Mouse (Mus musculus) adrenal gland, postnatal 4 days (tissue): Measurements from ENCODE around the gene Iqcc. TPM values are rescaled to one million over a fixed set of nuclear protein-coding genes. Genes with fewer than 3 reads are reported as not detected.
A peak's percentile ranks its signal among the peaks of the same experiment; 100 is the strongest.

Experiments used
- DNase-seq, 2 experiments: peaks; one replicate each; pipeline ENCODE4 v3.0.0; 2021 to 2022; ENCODE audit warnings: low spot score in 2 of 2, mixed read lengths in 2 of 2
- long read RNA-seq, 2 experiments: library from polyadenylated mRNA; stranded (forward); transcript quantifications; one replicate each; pipeline ENCODE4 v2.0.0; 2021
- total RNA-seq, 2 experiments: library from RNA; stranded (reverse); gene quantifications; 2 replicates each; pipeline ENCODE4 v1.2.3; 2021

The Iqcc gene
- 10 to 100 TPM; 26.6 to 31.2 TPM for total RNA-seq
- long read RNA-seq, experiment 1, transcript Iqcc-201 (5 exons, 2,639 nt): major isoform, 6 of 19 reads
- long read RNA-seq, experiment 1, transcript Iqcc-202 (3 exons, 491 nt): minor isoform, 5 of 19 reads
- long read RNA-seq, experiment 1, partial matches to known transcripts: 0 of 19 reads
- long read RNA-seq, experiment 1, other reads (novel, unspliced or antisense): 6 of 19 reads
- long read RNA-seq, experiment 2, transcript Iqcc-202 (3 exons, 491 nt): major isoform, 5 of 16 reads
- long read RNA-seq, experiment 2, partial matches to known transcripts: 2 of 16 reads
- long read RNA-seq, experiment 2, other reads (novel, unspliced or antisense): 6 of 16 reads

DNA sequence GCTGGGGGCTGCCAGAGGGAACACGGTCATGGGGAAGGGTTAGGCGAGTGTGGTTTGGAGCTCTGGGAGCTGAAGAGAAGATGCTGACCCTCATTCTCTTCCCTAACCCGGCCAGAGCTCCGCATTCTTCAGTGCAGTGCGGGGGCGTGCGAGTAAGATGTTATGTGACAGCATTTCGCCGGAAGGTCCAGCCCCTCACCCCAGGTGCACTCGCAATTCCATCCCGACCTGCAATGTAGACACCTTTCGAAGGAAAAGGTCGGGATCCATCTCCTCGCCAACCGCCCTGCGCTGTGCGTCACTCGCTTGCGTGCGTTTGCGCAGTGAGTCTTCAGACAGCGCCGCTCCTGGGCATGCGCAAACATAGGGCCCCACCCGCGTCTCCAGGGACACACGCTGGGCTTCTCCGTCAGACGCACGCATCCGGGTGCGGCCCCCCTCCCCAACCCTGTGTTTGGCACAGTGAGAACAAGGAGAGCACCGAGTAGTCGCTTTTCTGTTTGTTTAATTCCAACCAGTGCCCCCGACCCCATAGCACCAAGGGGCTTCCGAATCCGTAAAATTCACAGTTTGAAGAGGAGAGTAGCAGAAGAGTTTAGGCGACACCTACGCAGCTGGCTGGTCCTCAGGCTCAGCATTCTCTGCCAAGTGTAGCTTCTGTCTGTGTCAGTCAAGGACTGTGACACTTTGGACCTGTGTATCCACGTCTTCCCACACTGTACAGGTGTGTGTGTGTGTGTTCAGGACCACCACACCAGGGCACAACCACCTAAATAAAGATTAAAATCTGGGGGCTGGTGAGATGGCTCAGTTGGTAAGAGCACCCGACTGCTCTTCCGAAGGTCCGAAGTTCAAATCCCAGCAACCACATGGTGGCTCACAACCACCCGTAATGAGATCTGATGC is at the start of gene Iqcc:
Gene Iqcc (minus strand): TSS at position 314 of the 906 bp plus-strand sequence.
- peak; percentile 86 to 90 for DNase-seq

- DNase-seq: no peak
Measured at GRCm38 (mm10) chr4:129662255-129662813, 43.4 kb upstream of the Iqcc start.

DNA sequence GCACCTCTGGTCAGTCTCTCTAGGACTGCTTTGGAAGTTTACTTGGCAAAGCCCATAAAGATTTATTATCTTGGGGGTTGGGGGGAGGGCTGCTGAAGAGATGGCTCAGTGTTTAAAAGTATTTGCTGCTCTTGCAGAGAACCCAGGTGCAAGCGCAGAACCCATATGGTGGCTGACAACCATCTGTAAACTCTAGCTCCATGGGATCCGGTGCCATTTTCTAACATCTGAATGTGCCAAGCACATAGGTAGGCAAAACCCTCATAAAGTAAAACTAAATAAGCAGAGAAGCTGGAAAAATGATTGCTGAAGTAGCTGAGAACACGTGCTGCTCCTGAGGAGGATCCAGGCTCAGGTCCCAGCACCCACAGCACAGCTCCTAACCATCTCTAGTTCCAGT is 42.7 kb upstream of the Iqcc start:
- DNase-seq: no peak

- DNase-seq: no peak
Measured at GRCm38 (mm10) chr4:129654770-129655169, 35.9 kb upstream of the Iqcc start.

DNA sequence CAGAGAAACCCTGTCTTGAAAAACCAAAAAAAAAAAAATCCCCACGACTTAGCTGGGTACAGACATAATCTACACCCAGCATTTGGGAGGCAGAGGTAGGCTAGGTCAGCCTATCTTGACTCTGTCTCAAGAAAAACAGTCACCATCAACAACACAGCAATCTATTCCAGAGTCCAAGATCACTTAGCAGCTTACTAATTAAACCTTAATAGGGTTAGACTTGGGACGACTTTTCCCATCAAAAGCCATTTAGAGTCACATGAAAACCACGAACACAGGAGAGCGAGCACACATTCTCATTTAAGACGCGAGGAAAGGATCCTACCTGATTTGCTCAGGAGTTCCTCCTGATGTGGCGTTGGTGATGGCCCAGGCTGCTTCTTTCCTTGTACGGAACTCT is 31.5 kb upstream of the Iqcc start:
- DNase-seq: no peak

DNA sequence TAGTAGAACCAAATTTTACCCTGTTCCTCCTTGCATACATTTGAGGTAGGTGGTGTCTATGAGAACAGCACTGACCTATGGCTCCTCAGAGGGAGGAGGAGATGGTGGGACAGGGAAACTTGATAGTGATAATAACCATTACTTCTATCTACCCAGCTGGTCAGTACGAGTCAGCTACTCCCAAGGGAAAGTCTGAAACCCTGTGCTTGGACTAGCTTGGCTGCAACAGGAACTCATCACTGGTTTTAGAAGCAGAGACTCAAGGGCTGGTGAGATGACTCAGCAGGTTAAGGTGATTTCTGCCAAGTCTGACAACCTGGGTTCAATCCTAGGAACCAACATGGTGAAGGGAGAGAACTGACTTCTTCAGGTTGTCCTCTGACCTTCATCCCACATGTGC is 29.8 kb upstream of the Iqcc start:
- DNase-seq: no peak

- no peak for DNase-seq
Measured at GRCm38 (mm10) chr4:129645204-129645603, 26.3 kb upstream of the Iqcc start.

- DNase-seq: no peak
Measured at GRCm38 (mm10) chr4:129641756-129642155, 22.9 kb upstream of the Iqcc start.

DNA sequence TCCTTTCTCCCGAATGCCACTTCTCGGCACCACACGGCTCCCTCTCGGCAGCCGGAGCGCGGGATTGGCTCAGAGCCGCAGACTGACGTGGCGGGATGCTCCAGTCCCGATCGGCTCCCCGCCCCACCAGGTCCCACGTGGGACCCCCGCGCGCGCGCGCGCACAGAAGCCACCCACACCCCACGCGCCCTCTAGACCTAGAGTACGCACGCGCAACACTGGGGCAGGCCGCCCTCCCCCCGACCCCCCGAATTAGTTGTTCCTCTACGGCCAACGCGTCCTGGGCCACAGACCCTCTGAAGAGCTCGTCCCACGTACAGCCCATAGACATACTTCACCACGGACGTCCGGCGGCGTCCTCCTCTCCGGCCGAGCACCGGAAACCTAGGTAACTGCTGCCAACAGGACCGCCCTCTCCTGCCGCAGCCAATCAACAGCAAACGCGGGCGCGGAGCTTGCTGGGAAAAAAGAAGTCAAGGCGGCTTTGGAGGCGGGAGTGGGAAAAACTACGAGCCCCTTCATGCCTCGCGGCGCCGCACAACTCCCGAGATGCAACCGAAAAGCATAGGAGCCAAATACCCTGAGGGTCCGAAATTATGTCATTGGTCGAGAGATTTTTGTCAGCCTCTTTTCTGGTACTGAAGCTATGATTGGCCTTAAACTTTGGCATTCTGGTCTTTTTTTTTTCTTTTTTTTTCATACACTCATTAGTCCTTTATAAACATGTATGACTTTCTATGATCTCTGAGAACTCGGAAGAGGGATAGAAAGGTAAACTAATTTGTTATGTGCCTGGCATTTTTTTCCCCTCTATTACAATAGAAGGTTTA is 22.0 kb upstream of the Iqcc start, which contains the start of gene Txlna:
Gene Txlna (minus strand): TSS at position 428 of the 830 bp plus-strand sequence.
- peak; percentile 85 to 96 for DNase-seq

DNA sequence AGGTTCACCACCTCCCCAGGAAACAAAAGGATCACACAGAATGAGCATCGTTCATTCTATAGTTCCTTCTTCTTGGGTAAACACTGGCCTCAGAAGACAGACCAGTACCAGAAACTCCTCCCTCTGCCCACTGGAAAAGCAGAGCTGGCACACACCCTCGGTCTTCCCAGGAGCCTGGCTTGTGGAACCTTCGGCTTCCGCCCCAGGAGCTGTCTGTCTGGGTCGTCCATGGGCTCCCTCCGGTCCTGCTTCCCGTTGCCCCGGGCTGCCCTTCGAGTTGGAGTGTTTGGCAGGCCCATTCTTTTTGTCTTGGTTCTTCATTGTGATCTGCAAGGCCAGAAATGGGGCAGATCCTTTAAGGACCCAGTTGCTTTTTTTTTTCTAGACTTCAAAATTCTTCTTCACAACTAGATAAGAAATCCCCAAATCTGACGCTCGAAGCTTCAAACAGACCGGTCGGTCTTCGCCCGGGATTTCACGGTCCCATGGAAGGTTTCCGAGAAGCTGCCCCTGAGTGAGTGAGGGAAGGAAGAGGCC is 21.3 kb upstream of the Iqcc start:
- DNase-seq: no peak

DNA sequence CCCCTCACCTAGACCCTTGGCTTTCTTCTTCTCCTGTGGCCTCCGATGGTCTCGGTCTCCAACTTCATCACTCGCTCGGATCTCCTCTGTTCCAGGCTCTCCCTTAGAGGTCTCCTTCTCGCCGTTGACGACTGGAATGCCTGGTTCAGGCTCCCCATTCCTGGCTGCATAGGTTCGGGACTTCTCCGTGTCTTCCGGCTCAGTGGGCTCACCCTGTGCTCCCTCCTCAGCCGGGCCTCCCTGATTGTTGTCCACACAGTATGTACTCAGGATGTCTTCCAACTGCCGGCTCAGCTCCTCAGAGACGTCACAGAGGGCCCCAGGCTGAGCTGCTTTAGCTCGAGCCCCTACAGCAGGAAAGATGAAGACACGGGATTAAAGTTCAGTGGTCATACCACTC is 20.3 kb upstream of the Iqcc start:
- DNase-seq: no peak

- no peak for DNase-seq
Measured at GRCm38 (mm10) chr4:129633852-129634251, 15.0 kb upstream of the Iqcc start.

GRCm38 (mm10) chr4:129631867-129632266 is 13.0 kb upstream of the Iqcc start:
- DNase-seq: no peak

DNA sequence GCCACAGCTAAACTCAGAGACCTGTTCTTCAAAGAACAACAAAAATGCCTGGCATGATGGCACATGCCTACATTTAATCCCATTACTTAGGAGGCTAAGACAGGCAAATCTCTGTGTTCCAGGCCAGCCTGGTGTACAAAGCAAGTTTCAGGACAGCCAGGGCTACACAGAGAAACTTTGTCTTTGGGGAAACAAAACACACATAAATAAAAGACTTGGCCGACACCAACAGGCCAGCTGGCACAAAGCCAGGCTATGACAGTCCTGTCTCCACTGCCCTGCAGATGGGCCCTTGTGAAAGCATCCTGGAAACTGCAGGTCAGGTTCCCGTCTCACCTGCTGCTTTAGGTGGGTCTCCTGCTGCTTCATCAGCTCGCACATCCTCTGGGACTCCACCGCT is 12.0 kb upstream of the Iqcc start:
- no peak for DNase-seq

- no peak for DNase-seq
Measured at GRCm38 (mm10) chr4:129626035-129626434, 7.1 kb upstream of the Iqcc start.

DNA sequence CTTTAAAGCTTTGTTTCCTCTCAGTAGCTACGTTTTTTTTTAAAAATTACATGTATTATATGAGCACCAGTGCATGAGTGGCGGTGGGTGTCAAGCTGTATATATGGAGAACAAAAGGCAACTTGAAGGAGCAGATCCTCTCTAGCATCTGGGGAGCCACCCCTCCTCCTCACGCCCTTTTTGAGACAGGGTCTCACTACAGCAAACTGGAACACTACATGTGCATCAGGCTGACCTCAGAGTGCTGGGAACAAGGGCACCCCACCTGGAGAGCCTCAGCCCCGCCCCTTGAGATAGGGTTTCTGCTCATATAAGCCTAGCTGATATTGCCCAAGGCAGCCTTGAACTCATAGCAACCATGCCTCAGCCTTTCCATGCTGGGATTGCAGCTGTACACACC is 6.6 kb upstream of the Iqcc start:
- no peak for DNase-seq

GRCm38 (mm10) chr4:129625029-129625370 is 6.1 kb upstream of the Iqcc start:
- no peak for DNase-seq

- peak in 1 of 2 experiments; percentile 72 for DNase-seq
Measured at GRCm38 (mm10) chr4:129624281-129625028, 5.6 kb upstream of the Iqcc start.

GRCm38 (mm10) chr4:129623681-129624091 is 4.8 kb upstream of the Iqcc start, which contains the start of gene Ccdc28b:
Gene Ccdc28b (minus strand): TSS chr4:129623947.
- no peak for DNase-seq
